Mouse (Mus musculus) heart, embryonic 10.5 days (tissue): ENCODE results near the gene H3f3a. TPM values are rescaled to one million over a fixed set of nuclear protein-coding genes. Genes with fewer than 3 reads are reported as not detected.

Experiments used
- DNase-seq: peaks from one replicate; pipeline ENCODE4 v3.0.0-alpha.2; 2017; ENCODE audit warnings: low spot score
- H3K27ac ChIP-seq: fragments of 300-500 bp; sonication (generic); 2 replicates; pipeline ENCODE4 v1.5.1; 2016; ENCODE audit warnings: mild to moderate bottlenecking
- H3K27me3 ChIP-seq: fragments of 300-500 bp; sonication (generic); 2 replicates; pipeline ENCODE4 v1.6.1; 2016; ENCODE audit warnings: mild to moderate bottlenecking; ENCODE audit not compliant: poor library complexity, insufficient read depth, severe bottlenecking
- H3K36me3 ChIP-seq: fragments of 300-500 bp; sonication (generic); 2 replicates; pipeline ENCODE4 v1.6.1; 2016; ENCODE audit warnings: mild to moderate bottlenecking, moderate library complexity
- H3K4me1 ChIP-seq: fragments of 300-500 bp; sonication (generic); 2 replicates; pipeline ENCODE4 v1.6.1; 2016; ENCODE audit warnings: mild to moderate bottlenecking
- H3K4me3 ChIP-seq: fragments of 300-500 bp; sonication (generic); 2 replicates; pipeline ENCODE4 v1.5.1; 2016; ENCODE audit warnings: mild to moderate bottlenecking, moderate library complexity
- H3K9me3 ChIP-seq: fragments of 300-500 bp; sonication (generic); 2 replicates; pipeline ENCODE4 v1.6.1; 2016; ENCODE audit warnings: mild to moderate bottlenecking, moderate library complexity
- WGBS: fragments of 180-500 bp; shearing (Covaris S2); methylation state at CpG from one replicate; pipeline ENCODE4 v1.1.7; 2016; 5-methylcytosine and 5-hydroxymethylcytosine counted together
- polyA plus RNA-seq: library from polyadenylated mRNA; unstranded; fragments of >200 nt; fragmentation: Nextera tagmentation; extraction: Ambion mirVana; gene quantifications from 2 replicates; pipeline ENCODE4 v1.2.1, GENCODE M21; 2016

Gene H3f3a
- polyA plus RNA-seq, result 1,530 and 1,842 TPM in 2 replicates

DNA sequence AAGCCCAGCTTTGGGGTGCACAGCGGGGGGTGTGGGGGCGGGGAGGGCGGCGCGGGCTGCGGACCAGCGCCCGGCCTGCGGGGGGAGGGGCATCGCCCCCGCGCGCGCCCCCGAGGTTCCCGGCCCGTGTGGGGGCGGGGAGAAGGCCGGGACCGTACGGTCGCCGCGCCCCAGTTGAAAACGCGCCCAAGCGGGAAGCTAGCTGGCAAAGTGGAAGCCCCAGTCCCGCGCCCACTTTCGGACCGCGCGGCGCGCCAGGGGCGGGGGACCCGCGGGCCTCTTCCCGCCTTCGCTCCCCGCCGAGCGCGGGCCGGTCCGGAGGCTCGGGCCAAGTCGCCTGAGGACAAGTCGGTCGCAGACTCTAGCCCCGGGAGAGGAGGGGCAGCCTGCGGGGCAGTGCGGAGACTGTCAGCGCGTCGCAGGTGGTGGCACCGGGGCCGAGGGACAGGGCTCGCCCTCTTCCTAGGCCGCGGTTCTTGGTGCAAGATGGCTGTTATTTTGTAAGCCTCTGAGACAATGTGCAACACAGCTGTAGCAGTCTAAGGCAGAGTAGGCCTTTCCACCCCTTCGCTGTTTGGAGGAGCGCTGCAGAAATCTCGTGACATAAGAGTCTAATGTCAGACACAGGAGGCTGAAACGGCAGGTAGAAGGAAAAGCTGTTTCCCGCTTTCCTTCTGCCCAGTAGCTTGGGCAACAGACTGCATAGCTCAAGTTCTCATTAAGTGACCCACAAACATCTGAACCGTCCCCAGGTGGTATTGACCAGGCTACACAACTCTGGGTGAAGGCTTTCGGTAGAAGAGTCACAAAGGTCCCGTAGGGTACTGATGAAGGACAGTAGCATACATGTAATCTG lies at the start of gene H3f3a:
Gene H3f3a, minus strand, starts transcription at position 59 of the 856 bp plus-strand sequence.
- Histone ChIP-seq H3K4me1 (peaks cover 29% of the 10 kb centered on the region), H3K27ac (peak within 1 kb of the TSS; percentile 99), H3K27me3 (no peaks in the 10 kb centered on the region), H3K9me3 (no peaks in the 10 kb centered on the region), H3K36me3 (peaks cover 18% of the 10 kb centered on the region), H3K4me3 (peak within 1 kb of the TSS; percentile 95)
- peak; percentile 90 for DNase-seq
- WGBS, result 2% methylated on average over 58 of the region's 69 CpGs

DNA sequence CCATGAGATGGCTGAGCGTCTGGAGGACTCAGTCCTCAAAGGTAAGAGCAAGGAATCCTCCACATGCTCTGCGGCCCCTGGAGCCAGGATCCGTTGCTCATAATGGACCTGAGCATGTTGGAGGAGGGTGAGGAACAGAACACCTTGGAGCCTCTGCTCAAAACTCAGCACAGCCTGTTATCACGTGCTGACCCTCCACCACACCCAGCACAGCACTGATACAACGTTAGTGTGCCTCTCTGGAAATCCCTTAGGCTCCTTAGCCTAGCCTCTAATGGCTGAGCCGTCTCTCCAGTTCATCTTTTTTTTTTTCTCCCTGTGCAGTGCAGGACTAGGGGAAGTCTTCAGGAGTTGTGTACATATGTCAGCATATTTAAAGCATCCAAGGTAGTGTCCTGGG lies 46.3 kb upstream of the H3f3a start:
- 72% methylated on average over 6 of the region's 6 CpGs for WGBS

DNA sequence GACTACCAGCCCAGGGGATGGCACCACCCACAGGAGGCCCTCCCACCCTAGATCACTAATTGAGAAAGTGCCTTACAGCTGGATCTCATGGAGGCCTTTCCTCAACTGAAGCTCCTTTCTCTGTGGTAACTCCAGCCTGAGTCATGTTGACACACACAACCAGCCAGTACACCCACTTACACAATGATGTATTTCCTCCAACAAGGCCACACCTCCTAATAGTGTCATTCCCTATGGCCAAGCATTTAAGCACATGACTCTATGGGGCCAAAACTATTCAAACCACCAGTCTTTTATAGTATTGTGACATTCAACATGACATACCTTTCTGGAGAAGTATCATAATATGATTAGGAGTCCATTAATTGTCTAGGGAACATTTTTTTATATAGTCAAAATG lies 45.0 kb upstream of the H3f3a start:
- DNase-seq, result no peak
- H3K4me1 ChIP-seq, result no peaks in the 10 kb centered on the region
- no peaks in the 10 kb centered on the region for H3K27me3 ChIP-seq
- H3K4me3 ChIP-seq, result no peak overlapping the region
- H3K9me3 ChIP-seq, result no peaks in the 10 kb centered on the region
- no peak overlapping the region for H3K27ac ChIP-seq
- peaks cover 87% of the 10 kb centered on the region for H3K36me3 ChIP-seq

More for the DNA sequence above, 46.3 kb upstream of the H3f3a start:
- H3K4me1 ChIP-seq, result no peaks in the 10 kb centered on the region
- H3K4me3 ChIP-seq, result no peak overlapping the region
- no peaks in the 10 kb centered on the region for H3K9me3 ChIP-seq
- no peak overlapping the region for H3K27ac ChIP-seq
- H3K27me3 ChIP-seq, result no peaks in the 10 kb centered on the region
- no peak for DNase-seq
- H3K36me3 ChIP-seq, result peaks cover 95% of the 10 kb centered on the region

DNA sequence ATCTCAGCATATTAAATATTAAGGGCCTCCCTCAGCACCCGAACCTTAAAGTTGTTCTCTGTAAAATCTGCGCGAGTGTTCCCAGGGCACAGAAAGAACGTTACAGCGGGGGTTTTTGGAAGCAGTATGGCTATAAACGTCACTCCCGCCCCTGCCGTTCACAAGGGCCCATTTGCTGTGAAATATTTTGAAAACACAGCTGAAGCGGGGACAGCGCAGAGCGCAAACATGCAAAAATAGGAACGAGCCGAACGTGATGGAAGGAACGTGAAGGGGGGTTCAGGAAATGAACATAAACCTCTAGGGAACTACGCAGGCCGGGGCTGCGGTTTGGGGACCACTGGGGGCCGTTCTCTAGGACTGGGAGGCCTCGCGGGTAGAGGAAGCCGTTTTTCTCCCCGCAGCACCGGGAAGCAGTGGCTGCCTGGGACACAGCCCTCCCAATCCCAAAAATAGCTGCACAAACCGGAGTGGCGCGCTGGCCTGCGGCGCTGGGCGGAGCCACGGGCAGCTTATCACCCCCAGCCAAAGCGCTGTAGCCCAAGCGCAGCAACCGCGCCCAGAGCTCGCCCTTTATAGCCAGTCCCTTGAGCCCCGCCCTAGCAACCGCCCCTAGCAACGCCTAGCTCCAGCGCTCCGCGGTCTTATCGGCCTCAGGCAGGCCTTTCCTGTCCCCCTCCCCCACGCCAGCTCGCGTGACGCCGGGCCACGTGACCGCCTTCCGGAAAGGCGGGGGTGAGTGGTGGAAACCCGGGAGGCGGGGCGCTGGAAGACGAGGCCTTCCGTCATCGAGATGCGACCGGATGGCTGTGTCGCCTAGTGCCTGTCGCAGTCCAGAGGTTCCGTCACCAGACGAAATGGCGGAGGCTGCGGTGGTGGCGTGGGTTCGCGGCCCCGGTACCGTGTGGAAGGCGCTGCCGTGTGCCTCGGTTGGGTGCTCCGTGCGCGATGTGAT lies 36.9 kb upstream of the H3f3a start, which contains the start of gene Sde2:
Gene Sde2, plus strand, starts transcription at position 812 of the 955 bp plus-strand sequence.
- Histone ChIP-seq H3K9me3 (no peaks in the 10 kb centered on the region), H3K27ac (peak within 1 kb of the TSS; percentile 93), H3K36me3 (peaks cover 9% of the 10 kb centered on the region), H3K27me3 (no peaks in the 10 kb centered on the region), H3K4me3 (peak within 1 kb of the TSS; percentile 86), H3K4me1 (peaks cover 38% of the 10 kb centered on the region)
- DNase-seq, result peak; percentile 100
- WGBS, result under 1% methylated on average over 77 of the region's 77 CpGs

DNA sequence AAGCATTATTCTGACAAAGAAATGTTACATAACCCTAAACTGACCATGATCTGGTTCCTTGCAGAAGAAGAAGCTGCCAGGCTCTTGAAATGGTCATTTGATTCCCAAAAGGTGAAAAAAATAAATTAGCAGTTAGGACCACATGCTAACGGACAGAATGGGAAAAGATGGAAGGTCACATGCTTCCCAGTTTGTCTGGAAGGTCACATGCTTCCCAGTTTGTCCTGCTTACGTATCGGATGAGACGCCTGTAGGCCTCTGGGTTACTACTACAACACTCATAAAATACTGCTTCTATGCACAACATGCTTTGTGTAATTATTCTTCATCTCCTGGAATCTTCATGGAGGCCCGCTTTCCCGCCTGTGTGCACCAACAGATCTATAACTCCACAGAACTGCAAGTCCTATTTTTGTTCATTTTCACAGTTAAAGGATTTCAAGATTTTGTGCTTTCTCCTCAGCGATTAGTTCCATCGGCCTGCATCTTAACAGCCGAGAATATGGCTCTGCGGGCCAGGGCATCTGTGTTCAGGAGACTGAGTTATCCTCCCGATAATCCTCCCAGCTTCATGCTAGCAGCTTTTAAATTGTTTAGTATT lies 36.1 kb upstream of the H3f3a start:
- 46% methylated on average over 11 of the region's 11 CpGs for WGBS
- Histone ChIP-seq H3K4me3 (peak overlapping the region; percentile 86), H3K4me1 (peaks cover 38% of the 10 kb centered on the region), H3K27me3 (no peaks in the 10 kb centered on the region), H3K36me3 (peaks cover 1% of the 10 kb centered on the region; the same call in 1 of the 2 replicates), H3K9me3 (no peaks in the 10 kb centered on the region), H3K27ac (peak overlapping the region; percentile 93)
- no peak for DNase-seq

DNA sequence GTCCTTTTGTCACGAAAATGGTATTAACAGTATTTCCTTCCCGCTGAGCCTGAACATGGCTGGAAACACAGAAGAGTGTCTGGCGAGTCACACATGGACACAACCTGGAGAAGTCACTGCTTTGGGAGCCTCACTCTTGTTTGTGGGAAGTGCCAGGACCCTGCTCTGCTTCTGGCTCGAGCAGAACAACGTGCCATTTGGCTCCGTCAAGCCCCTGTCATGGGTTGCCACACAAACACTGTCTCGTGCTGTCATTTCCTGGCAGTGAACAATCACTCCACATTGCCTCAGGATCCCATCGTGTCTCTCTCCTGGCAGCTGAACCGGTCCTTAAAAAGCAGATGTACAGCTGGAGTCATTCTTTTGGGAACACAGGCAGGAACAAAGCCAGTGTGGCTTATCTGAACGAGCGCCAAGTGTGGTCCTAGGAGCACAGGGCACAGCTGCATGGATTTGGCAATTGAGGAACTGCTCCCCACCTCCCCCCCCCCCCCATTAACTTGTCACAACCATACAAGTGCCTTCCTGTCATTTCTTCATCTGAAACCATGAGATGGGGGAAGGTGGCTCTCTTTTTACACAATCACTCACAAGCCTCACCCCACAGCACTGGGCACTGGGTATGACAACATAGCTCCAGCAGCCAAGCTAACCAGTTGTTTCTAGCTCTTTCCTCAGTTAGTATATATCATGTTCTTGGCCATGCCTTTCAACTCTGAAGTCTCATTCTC lies 34.9 kb upstream of the H3f3a start:
- Histone ChIP-seq H3K27ac (peak overlapping the region; percentile 93), H3K36me3 (no peaks in the 10 kb centered on the region), H3K4me1 (peaks cover 38% of the 10 kb centered on the region), H3K4me3 (peak overlapping the region; percentile 51), H3K27me3 (no peaks in the 10 kb centered on the region), H3K9me3 (no peaks in the 10 kb centered on the region)
- WGBS, result 11% methylated on average over 11 of the region's 11 CpGs
- DNase-seq, result peak; percentile 81

DNA sequence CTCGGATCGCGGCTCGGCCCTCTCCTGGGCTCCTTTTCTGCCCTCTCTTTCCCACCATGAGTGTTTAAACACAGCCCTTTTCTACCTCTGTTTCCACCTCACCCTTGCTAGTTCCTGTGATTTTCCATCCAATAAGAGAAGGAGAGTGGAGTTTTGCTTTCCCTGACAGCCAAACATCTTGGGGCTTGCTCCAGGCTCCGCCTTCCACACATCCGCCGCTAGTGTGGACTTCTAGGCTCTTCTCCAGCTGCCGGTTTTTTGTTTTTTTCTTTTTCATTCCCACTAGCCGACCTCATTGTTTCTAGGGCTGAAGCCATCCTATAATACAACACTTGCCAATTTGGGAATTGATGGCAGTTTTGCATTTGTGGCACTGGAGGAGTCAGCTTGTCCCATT lies 34.4 kb upstream of the H3f3a start:
- peak overlapping the region; percentile 51 for H3K4me3 ChIP-seq
- H3K27me3 ChIP-seq, result no peaks in the 10 kb centered on the region
- peak overlapping the region; percentile 93 for H3K27ac ChIP-seq
- peak; percentile 88 for DNase-seq
- H3K4me1 ChIP-seq, result peaks cover 38% of the 10 kb centered on the region
- no peaks in the 10 kb centered on the region for H3K36me3 ChIP-seq
- H3K9me3 ChIP-seq, result no peaks in the 10 kb centered on the region
- 5% methylated on average over 9 of the region's 9 CpGs for WGBS

DNA sequence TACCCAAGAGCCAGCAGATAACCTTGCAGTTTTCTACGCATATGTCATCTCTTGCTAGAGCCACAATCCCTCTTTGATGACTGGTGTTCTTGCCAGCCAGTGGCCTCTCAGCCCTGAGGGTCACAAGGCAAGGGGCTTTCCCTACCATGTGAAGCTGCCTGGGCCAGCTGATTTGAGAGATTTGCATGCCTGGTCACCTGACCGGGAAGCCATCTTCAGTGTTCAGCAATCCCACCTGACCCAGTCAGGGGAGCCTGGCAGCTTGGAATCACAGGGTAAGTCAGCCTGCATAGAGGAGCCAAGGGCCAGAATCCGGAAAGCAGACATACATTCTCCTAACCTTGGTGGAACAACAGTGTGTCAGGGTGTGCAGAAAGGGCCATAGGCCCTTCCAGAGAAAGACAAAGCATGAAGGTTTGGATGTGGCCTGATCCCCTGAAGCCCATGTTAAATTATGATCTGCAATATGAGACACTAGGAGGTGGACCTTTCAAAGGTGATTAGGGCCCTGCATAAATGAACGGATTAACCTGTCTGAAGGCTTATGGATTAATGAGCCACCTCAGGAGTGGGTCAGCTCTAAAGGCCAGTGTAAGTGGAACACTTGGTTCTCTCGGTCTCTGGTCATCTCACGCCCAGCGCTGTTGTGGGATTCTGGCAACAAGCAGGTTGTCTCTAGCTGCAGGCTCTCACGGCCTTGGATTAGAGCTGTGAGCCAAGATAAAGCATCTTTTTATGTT lies 28.0 kb upstream of the H3f3a start:
- WGBS, result 82% methylated on average over 8 of the region's 8 CpGs

DNA sequence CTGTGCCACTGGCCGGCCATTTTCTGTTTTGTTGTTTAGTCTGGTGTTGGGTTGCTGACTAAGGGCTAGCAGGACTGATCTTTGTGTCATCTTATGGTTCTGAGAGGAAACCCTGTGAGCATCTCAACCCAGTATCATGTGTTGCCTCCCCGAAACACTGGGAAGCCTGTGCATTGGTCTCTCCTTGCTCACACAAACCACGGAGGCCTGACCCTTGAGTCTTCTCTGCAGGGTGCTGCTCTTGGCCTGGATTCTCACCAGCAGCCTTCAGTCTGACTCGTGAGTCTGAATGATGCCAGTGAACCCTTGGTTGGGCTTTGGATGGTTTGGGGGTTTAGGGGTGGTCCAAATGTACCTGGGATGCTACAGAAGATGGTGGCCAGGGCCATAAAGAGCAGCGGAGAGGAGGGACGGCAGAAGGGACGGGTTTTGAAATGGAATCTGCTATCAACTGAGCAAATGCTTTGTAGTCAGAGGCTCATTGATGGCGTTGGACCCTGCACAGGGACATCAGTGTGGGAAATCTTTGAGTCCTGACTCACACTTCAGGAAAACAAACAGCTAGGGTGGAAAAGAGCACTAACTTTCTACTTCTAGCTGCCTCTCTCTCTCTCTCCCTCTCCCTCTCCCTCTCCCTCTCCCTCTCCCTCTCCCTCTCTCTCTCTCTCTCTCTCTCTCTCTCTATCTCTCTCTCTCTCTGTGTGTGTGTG lies 25.6 kb upstream of the H3f3a start:
- DNase-seq, result no peak
- no peaks in the 10 kb centered on the region for H3K9me3 ChIP-seq
- no peaks in the 10 kb centered on the region; the same call in 1 of the 2 replicates for H3K4me1 ChIP-seq
- no peaks in the 10 kb centered on the region for H3K36me3 ChIP-seq
- WGBS, result 69% methylated on average over 8 of the region's 8 CpGs
- H3K27me3 ChIP-seq, result no peaks in the 10 kb centered on the region
- H3K4me3 ChIP-seq, result no peak overlapping the region
- H3K27ac ChIP-seq, result no peak overlapping the region

More for the DNA sequence above, 28.0 kb upstream of the H3f3a start:
- no peak overlapping the region for H3K4me3 ChIP-seq
- H3K27me3 ChIP-seq, result no peaks in the 10 kb centered on the region
- H3K36me3 ChIP-seq, result no peaks in the 10 kb centered on the region
- no peaks in the 10 kb centered on the region for H3K9me3 ChIP-seq
- H3K27ac ChIP-seq, result no peak overlapping the region
- no peaks in the 10 kb centered on the region; the same call in 1 of the 2 replicates for H3K4me1 ChIP-seq
- DNase-seq, result no peak

DNA sequence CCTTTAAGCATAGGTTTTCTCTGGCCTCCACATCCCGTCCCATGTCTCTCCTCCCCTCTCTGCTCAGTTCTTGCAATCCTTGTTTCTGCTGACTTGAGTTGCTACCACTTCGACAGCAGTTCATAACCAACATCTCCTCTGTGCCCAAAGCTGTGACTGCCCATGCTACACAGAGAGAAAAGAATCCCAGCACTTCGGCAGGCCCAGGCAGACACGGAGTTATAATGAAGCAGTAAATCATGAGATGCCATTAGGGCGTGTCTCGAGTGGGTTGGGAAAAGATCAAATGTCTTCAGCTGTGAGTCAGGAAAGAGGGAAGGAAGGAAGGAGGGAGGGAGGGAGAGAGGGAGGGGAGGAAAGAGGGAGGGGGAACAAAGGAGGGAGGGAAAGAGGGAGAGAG lies 24.3 kb upstream of the H3f3a start:
- Histone ChIP-seq H3K27ac (no peak overlapping the region), H3K36me3 (no peaks in the 10 kb centered on the region), H3K4me3 (no peak overlapping the region), H3K9me3 (no peaks in the 10 kb centered on the region), H3K27me3 (no peaks in the 10 kb centered on the region), H3K4me1 (no peaks in the 10 kb centered on the region; the same call in 1 of the 2 replicates)
- WGBS, result 60% methylated on average over 6 of the region's 6 CpGs
- no peak for DNase-seq

DNA sequence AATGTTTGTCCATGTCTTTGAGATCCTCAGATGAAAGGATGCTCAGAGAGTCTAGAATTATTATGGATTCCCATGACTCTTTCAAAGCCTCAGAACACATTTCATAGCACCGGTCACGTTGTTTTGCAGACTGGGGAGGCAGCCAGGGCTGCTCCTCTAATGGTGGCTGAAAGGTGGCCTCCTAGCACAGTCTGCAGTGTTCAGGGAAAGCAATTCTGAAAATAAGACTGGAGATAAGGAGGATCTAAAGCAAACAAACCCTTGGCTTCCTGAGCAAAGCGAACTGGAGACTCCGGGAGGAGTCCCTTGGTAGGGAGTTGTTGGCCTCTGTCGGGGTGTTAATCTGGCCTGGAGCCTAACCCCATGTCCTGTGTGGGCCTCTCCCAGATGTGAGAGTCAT lies 23.4 kb upstream of the H3f3a start:
- Histone ChIP-seq H3K9me3 (no peaks in the 10 kb centered on the region), H3K27me3 (no peaks in the 10 kb centered on the region), H3K4me1 (no peaks in the 10 kb centered on the region; the same call in 1 of the 2 replicates), H3K36me3 (no peaks in the 10 kb centered on the region), H3K4me3 (no peak overlapping the region), H3K27ac (no peak overlapping the region)
- WGBS, result 75% methylated on average over 5 of the region's 5 CpGs
- DNase-seq, result no peak
